Comparison of ENCODE assay signal across 7 mouse cellular contexts in the genomic region with DNA sequence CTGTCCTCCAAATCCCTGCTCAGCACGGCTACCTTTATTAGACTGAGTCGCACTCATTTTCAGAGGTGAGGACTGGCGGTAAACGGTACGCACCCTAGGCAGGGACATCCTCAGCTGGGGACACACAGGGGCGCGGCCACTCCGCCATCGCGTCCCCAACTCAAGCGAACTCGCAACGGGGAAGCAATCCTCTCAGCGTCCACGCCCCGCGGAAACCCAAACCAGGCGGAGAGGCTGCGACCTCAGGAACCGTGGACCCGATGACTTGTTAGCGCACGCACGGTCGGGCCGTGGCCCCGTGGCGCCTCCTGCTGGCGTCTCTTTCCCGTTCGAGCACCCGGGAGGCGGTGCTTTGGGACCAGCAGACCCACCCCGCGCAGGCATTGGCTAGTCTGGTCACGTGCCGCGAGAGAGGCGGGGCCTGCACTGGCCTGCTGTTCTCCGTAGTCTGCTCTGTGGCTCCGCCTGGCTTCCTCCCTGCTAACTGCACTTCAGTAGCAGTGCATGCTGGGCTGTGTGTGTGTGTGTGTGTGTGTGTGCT. TPM values are rescaled to one million over a fixed set of nuclear protein-coding genes. Genes with fewer than 3 reads are reported as not detected.
DNase-seq lines count a peak whose midpoint lies in the region; ATAC-seq lines count a peak whose summit lies in the region.

No protein-coding gene starts in this region.

- H3K9ac ChIP-seq in limb, embryonic 11.5 days (ENCODE audit: low read length), result peak overlapping the region; percentile 75
- peak overlapping the region; percentile 63; the same call in 1 of the 2 replicates for H3K9ac ChIP-seq in midbrain, embryonic 14.5 days (replicated peaks; ENCODE audit: low read length)

- H3K27ac ChIP-seq in embryonic facial prominence, embryonic 10.5 days (replicated peaks), result peak overlapping the region; percentile 85
- no peak overlapping the region for H3K27ac ChIP-seq in limb, embryonic 11.5 days (replicated peaks; ENCODE audit: low read depth, low read length)
- peak overlapping the region; percentile 37; the same call in 1 of the 2 replicates for H3K27ac ChIP-seq in midbrain, embryonic 14.5 days (replicated peaks; ENCODE audit: low read depth, low read length)

- ATAC-seq in limb, embryonic 11.5 days (ENCODE audit: insufficient number of reproducible peaks, low FRiP score, low TSS enrichment, low read depth), result peak; percentile 98
- peak; percentile 99 for ATAC-seq in midbrain, embryonic 14.5 days (ENCODE audit: low FRiP score, low TSS enrichment)

- no peaks in the 10 kb centered on the region for H3K36me3 ChIP-seq in embryonic facial prominence, embryonic 10.5 days (replicated peaks)
- no peaks in the 10 kb centered on the region for H3K36me3 ChIP-seq in limb, embryonic 11.5 days (ENCODE audit: control insufficient read depth, insufficient read depth, low read length)
- H3K36me3 ChIP-seq in midbrain, embryonic 14.5 days (ENCODE audit: control insufficient read depth, insufficient read depth, low read length), result no peaks in the 10 kb centered on the region

- H3K4me3 ChIP-seq in embryonic facial prominence, embryonic 10.5 days, result peak overlapping the region; percentile 79
- peak overlapping the region; percentile 58 for H3K4me3 ChIP-seq in limb, embryonic 11.5 days (ENCODE audit: low read depth, low read length)
- H3K4me3 ChIP-seq in midbrain, embryonic 14.5 days (replicated peaks; ENCODE audit: low read depth, low read length), result peak overlapping the region; percentile 57

- peaks cover 21% of the 10 kb centered on the region for H3K4me1 ChIP-seq in embryonic facial prominence, embryonic 10.5 days
- H3K4me1 ChIP-seq in limb, embryonic 11.5 days (ENCODE audit: control insufficient read depth, insufficient read depth, low read length), result no peaks in the 10 kb centered on the region
- no peaks in the 10 kb centered on the region for H3K4me1 ChIP-seq in midbrain, embryonic 14.5 days (ENCODE audit: control insufficient read depth, insufficient read depth, low read length)

- DNase-seq in adrenal gland, postnatal 10 days, result peak; percentile 99
- peak; percentile 99 for DNase-seq in embryonic facial prominence, embryonic 10.5 days (ENCODE audit: low spot score)
- DNase-seq in heart, adult 11 months, result peak; percentile 100
- DNase-seq in kidney, adult 18-20 months, result peak; percentile 99
- DNase-seq in limb, embryonic 11.5 days (ENCODE audit: low spot score), result peak; percentile 99
- peak; percentile 98 for DNase-seq in midbrain, embryonic 14.5 days
- peak; percentile 96 to 100 for DNase-seq in spleen, adult 18-20 months

- H3K9me3 ChIP-seq in embryonic facial prominence, embryonic 10.5 days, result no peaks in the 10 kb centered on the region
- H3K9me3 ChIP-seq in limb, embryonic 11.5 days (ENCODE audit: control insufficient read depth, low read length), result no peaks in the 10 kb centered on the region
- H3K9me3 ChIP-seq in midbrain, embryonic 14.5 days (ENCODE audit: control insufficient read depth, low read length), result no peaks in the 10 kb centered on the region

- peak overlapping the region; percentile 75 for H3K4me2 ChIP-seq in limb, embryonic 11.5 days (ENCODE audit: low read depth, severe bottlenecking)
- H3K4me2 ChIP-seq in midbrain, embryonic 14.5 days (ENCODE audit: low read length), result peak overlapping the region; percentile 80

- WGBS in embryonic facial prominence, embryonic 10.5 days, result under 1% methylated on average over 41 of the region's 41 CpGs
- under 1% methylated on average over 41 of the region's 41 CpGs for WGBS in limb, embryonic 11.5 days
- under 1% methylated on average over 41 of the region's 41 CpGs for WGBS in midbrain, embryonic 14.5 days

- H3K27me3 ChIP-seq in embryonic facial prominence, embryonic 10.5 days (replicated peaks; ENCODE audit: low read depth, poor library complexity, severe bottlenecking), result no peaks in the 10 kb centered on the region
- H3K27me3 ChIP-seq in limb, embryonic 11.5 days (ENCODE audit: control insufficient read depth, insufficient read depth, low read length), result no peaks in the 10 kb centered on the region
- no peaks in the 10 kb centered on the region for H3K27me3 ChIP-seq in midbrain, embryonic 14.5 days (ENCODE audit: control insufficient read depth, insufficient read depth, low read length)

RNA-seq across cellular contexts. Expression of gene Yy1, which starts 35.0 kb away (rescaled TPM):
- total RNA-seq in adrenal gland, postnatal 10 days (2021), result 10 to 100 TPM; 59.8 to 66.4 TPM
- polyA plus RNA-seq in embryonic facial prominence, embryonic 10.5 days (2016; fragmentation: Nextera tagmentation; extraction: Ambion mirVana), result 14.0 and 15.0 TPM in 2 replicates
- 20.0 and 21.7 TPM in 2 replicates for polyA plus RNA-seq in limb, embryonic 11.5 days (2014; fragmentation: Nextera tagmentation; extraction: Ambion mirVana)
- polyA plus RNA-seq in midbrain, embryonic 14.5 days (2014; fragmentation: Nextera tagmentation; extraction: Ambion mirVana), result 15.1 and 16.6 TPM in 2 replicates

RNA-seq across cellular contexts. Expression of gene Degs2, which starts 55.7 kb away (rescaled TPM):
- not detected for total RNA-seq in adrenal gland, postnatal 10 days (2021)
- polyA plus RNA-seq in embryonic facial prominence, embryonic 10.5 days (2016; fragmentation: Nextera tagmentation; extraction: Ambion mirVana), result 1.1 and 1.7 TPM in 2 replicates
- polyA plus RNA-seq in limb, embryonic 11.5 days (2014; fragmentation: Nextera tagmentation; extraction: Ambion mirVana), result 1.6 and 1.9 TPM in 2 replicates
- polyA plus RNA-seq in midbrain, embryonic 14.5 days (2014; fragmentation: Nextera tagmentation; extraction: Ambion mirVana), result 2.5 and 2.8 TPM in 2 replicates
